Mouse (Mus musculus): Measurements from ENCODE around the gene Anpep.

DNA sequence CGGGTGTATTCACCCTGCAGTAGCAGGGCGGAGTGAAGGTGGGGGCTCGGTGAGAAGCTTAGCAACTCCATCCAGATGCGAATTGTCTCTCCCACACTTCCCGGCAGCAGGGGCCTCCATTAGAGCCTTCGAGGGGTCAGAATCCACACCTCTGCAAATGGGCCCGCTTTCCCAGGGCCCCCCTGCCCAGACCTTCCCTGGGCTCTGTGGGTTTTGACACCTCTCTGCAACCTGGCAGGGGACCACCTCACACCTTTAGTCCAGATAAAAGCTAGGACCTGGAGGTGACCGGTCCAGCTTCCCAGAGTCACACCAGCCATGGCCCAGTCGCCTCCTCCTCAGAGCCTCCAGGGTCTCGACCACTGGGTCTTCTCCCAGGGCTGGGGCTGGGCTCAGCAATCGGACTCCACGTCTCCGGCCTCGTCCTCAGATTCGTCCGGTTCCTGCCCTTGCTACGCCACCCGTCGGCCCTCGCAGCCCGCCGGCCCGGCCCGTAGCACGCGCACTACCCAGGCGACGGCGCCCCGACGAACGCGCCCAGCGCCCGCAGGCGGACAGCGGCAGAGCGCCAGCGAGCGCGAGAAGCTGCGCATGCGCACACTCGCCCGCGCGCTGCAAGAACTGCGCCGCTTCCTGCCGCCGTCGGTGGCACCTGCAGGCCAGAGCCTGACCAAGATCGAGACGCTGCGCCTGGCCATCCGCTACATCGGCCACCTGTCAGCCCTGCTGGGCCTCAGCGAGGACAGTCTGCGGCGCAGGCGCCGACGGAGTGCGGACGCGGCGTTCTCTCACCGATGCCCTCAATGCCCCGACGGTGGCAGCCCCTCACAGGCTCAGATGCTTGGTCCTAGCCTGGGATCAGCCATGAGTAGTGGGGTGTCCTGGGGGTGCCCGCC lies 50.0 kb downstream of the Anpep start, which contains the start of gene Mesp2:
- TF ChIP-seq POLR2A (IDR thresholded peaks at IDR 0.05; ENCODE audit: borderline replicate concordance, low read depth, low read length) (no peak), CTCF (IDR thresholded peaks at IDR 0.05; ENCODE audit: low read depth, low read length) (no peak)

Measured in bone marrow macrophage, adult 2 months (primary cell).